ENCODE assay signal across 11 mouse cellular contexts in genomic region chr7:13031069-13031468, GRCm38 (mm10). TPM values are rescaled to one million over a fixed set of nuclear protein-coding genes. Genes with fewer than 3 reads are reported as not detected.
DNase-seq lines count a peak whose midpoint lies in the region; ATAC-seq lines count a peak whose summit lies in the region.
"Had no signal": no experiment of that assay in that cellular context is flagged by ENCODE, and none has a peak within 500 bp of the region (broad histone marks: within the 10 kb centered on the region; RNA-seq: fewer than 3 reads in every experiment).

No protein-coding gene starts in this region.

- no peak overlapping the region for H3K4me3 ChIP-seq in hindbrain, embryonic 14.5 days (replicated peaks; ENCODE audit: low read length)
- no peak overlapping the region for H3K4me3 ChIP-seq in hindbrain, embryonic 11.5 days (ENCODE audit: low read depth, low read length)
- no peak overlapping the region for H3K4me3 ChIP-seq in midbrain, embryonic 11.5 days (ENCODE audit: low read depth, low read length)
- H3K4me3 ChIP-seq in midbrain, embryonic 16.5 days (ENCODE audit: low read depth, low read length), result no peak overlapping the region
- H3K4me3 ChIP-seq: embryonic facial prominence, embryonic 12.5 days; neural tube, embryonic 15.5 days had no signal

- no peaks in the 10 kb centered on the region for H3K27me3 ChIP-seq in hindbrain, embryonic 14.5 days (ENCODE audit: control insufficient read depth, insufficient read depth, low read length)
- H3K27me3 ChIP-seq in hindbrain, embryonic 11.5 days (ENCODE audit: control insufficient read depth, insufficient read depth, low read length), result no peaks in the 10 kb centered on the region
- no peaks in the 10 kb centered on the region for H3K27me3 ChIP-seq in midbrain, embryonic 11.5 days (ENCODE audit: control insufficient read depth, insufficient read depth, low read length)
- H3K27me3 ChIP-seq in midbrain, embryonic 16.5 days (ENCODE audit: control insufficient read depth, insufficient read depth, low read depth, low read length), result no peaks in the 10 kb centered on the region
- H3K27me3 ChIP-seq: embryonic facial prominence, embryonic 12.5 days; neural tube, embryonic 15.5 days had no signal

- no peaks in the 10 kb centered on the region for H3K9me3 ChIP-seq in hindbrain, embryonic 14.5 days (ENCODE audit: control insufficient read depth, low read length)
- no peaks in the 10 kb centered on the region for H3K9me3 ChIP-seq in hindbrain, embryonic 11.5 days (ENCODE audit: control insufficient read depth, low read length)
- no peaks in the 10 kb centered on the region for H3K9me3 ChIP-seq in midbrain, embryonic 11.5 days (ENCODE audit: control insufficient read depth, low read length)
- no peaks in the 10 kb centered on the region for H3K9me3 ChIP-seq in midbrain, embryonic 16.5 days (replicated peaks; ENCODE audit: control insufficient read depth, low read length, poor library complexity, severe bottlenecking)
- H3K9me3 ChIP-seq: embryonic facial prominence, embryonic 12.5 days; neural tube, embryonic 15.5 days had no signal

- no peak overlapping the region for H3K4me2 ChIP-seq in hindbrain, embryonic 14.5 days (replicated peaks)
- H3K4me2 ChIP-seq in hindbrain, embryonic 11.5 days (replicated peaks; ENCODE audit: low read depth, low read length), result no peak overlapping the region
- H3K4me2 ChIP-seq in midbrain, embryonic 11.5 days, result no peak overlapping the region
- no peak overlapping the region for H3K4me2 ChIP-seq in midbrain, embryonic 16.5 days (ENCODE audit: low read length)
- H3K4me2 ChIP-seq: embryonic facial prominence, embryonic 12.5 days; neural tube, embryonic 15.5 days had no signal

- DNase-seq in CD4-positive, CD25-positive, alpha-beta regulatory T cell, adult 2 months (ENCODE audit: low read depth, low spot score), result peak; percentile 61
- DNase-seq in hindbrain, embryonic 14.5 days (ENCODE audit: low spot score), result peak; percentile 36
- DNase-seq in hindbrain, embryonic 11.5 days (ENCODE audit: low spot score), result no peak
- DNase-seq in midbrain, embryonic 11.5 days (ENCODE audit: low spot score, missing footprints), result peak; percentile 82
- DNase-seq in lung, postnatal 36 days, result peak; percentile 32
- DNase-seq: adrenal gland, postnatal 25 days had no signal

- ATAC-seq in CD4-positive, CD25-positive, alpha-beta regulatory T cell, adult 4 months, result no peak
- no peak for ATAC-seq in hindbrain, embryonic 14.5 days (ENCODE audit: low FRiP score)
- ATAC-seq in hindbrain, embryonic 11.5 days (ENCODE audit: low FRiP score), result no peak
- no peak for ATAC-seq in midbrain, embryonic 11.5 days (ENCODE audit: low FRiP score)
- no peak for ATAC-seq in midbrain, embryonic 16.5 days
- no peak for ATAC-seq in megakaryocyte-erythroid progenitor cell, adult 5-6 weeks (replicated peaks; ENCODE audit: low FRiP score, low TSS enrichment, poor library complexity, severe bottlenecking)

- H3K27ac ChIP-seq in hindbrain, embryonic 14.5 days, result no peak overlapping the region
- H3K27ac ChIP-seq in hindbrain, embryonic 11.5 days (ENCODE audit: low read depth, low read length), result no peak overlapping the region
- H3K27ac ChIP-seq in midbrain, embryonic 11.5 days (ENCODE audit: low read depth, low read length), result no peak overlapping the region
- no peak overlapping the region for H3K27ac ChIP-seq in midbrain, embryonic 16.5 days (ENCODE audit: low read length)
- H3K27ac ChIP-seq: embryonic facial prominence, embryonic 12.5 days; neural tube, embryonic 15.5 days had no signal

- WGBS in hindbrain, embryonic 14.5 days, result 78% methylated on average over 5 of the region's 5 CpGs
- 75% methylated on average over 5 of the region's 5 CpGs for WGBS in hindbrain, embryonic 11.5 days
- WGBS in midbrain, embryonic 11.5 days, result 77% methylated on average over 5 of the region's 5 CpGs
- 69% methylated on average over 5 of the region's 5 CpGs for WGBS in midbrain, embryonic 16.5 days

- peaks cover 27% of the 10 kb centered on the region for H3K4me1 ChIP-seq in hindbrain, embryonic 14.5 days (replicated peaks; ENCODE audit: control insufficient read depth, insufficient read depth, low read length)
- H3K4me1 ChIP-seq in hindbrain, embryonic 11.5 days (replicated peaks; ENCODE audit: control insufficient read depth, insufficient read depth, low read length), result peaks cover 13% of the 10 kb centered on the region; the same call in 1 of the 2 replicates
- H3K4me1 ChIP-seq in midbrain, embryonic 11.5 days (ENCODE audit: control insufficient read depth, insufficient read depth, low read length), result peaks cover 20% of the 10 kb centered on the region
- peaks cover 29% of the 10 kb centered on the region for H3K4me1 ChIP-seq in midbrain, embryonic 16.5 days (ENCODE audit: control insufficient read depth, insufficient read depth, low read length)

- no peak overlapping the region for H3K9ac ChIP-seq in hindbrain, embryonic 14.5 days
- no peak overlapping the region for H3K9ac ChIP-seq in hindbrain, embryonic 11.5 days (ENCODE audit: low read depth, low read length)
- no peak overlapping the region for H3K9ac ChIP-seq in midbrain, embryonic 11.5 days (ENCODE audit: low read length)
- H3K9ac ChIP-seq in midbrain, embryonic 16.5 days (ENCODE audit: low read depth, low read length), result no peak overlapping the region
- H3K9ac ChIP-seq: embryonic facial prominence, embryonic 12.5 days; neural tube, embryonic 15.5 days had no signal

- H3K36me3 ChIP-seq in hindbrain, embryonic 14.5 days (replicated peaks; ENCODE audit: control insufficient read depth, insufficient read depth), result peaks cover 85% of the 10 kb centered on the region
- H3K36me3 ChIP-seq in hindbrain, embryonic 11.5 days (ENCODE audit: control insufficient read depth, insufficient read depth, low read length), result peaks cover 38% of the 10 kb centered on the region
- H3K36me3 ChIP-seq in midbrain, embryonic 11.5 days (ENCODE audit: control insufficient read depth, insufficient read depth, low read length), result peaks cover 69% of the 10 kb centered on the region
- H3K36me3 ChIP-seq in midbrain, embryonic 16.5 days (ENCODE audit: control insufficient read depth, insufficient read depth, low read length), result peaks cover 54% of the 10 kb centered on the region

RNA-seq across cellular contexts. Expression of gene Chmp2a, which starts 3.5 kb away (rescaled TPM):
- polyA plus RNA-seq in CD4-positive, CD25-positive, alpha-beta regulatory T cell, adult 4 months (2017; shearing (Covaris generic)), result 100 to 1,000 TPM; 259 to 278 TPM
- polyA plus RNA-seq in hindbrain, embryonic 14.5 days (2014; fragmentation: Nextera tagmentation; extraction: Ambion mirVana), result 173 and 184 TPM in 2 replicates
- polyA plus RNA-seq in hindbrain, embryonic 11.5 days (2014; fragmentation: Nextera tagmentation; extraction: Ambion mirVana), result 154 and 157 TPM in 2 replicates
- 133 and 140 TPM in 2 replicates for polyA plus RNA-seq in midbrain, embryonic 11.5 days (2014; fragmentation: Nextera tagmentation; extraction: Ambion mirVana)
- polyA plus RNA-seq in midbrain, embryonic 16.5 days (2015; fragmentation: Nextera tagmentation; extraction: Ambion mirVana), result 179 and 188 TPM in 2 replicates
- 159 and 192 TPM in 2 replicates for total RNA-seq in megakaryocyte-erythroid progenitor cell, adult 5-6 weeks (2014; fragmentation: Nextera tagmentation)
- total RNA-seq in megakaryocyte-erythroid progenitor cell, adult 5-6 weeks (2017), result 142 and 150 TPM in 2 replicates

RNA-seq across cellular contexts. Expression of gene Ube2m, which starts 7.0 kb away (rescaled TPM):
- polyA plus RNA-seq in CD4-positive, CD25-positive, alpha-beta regulatory T cell, adult 4 months (2017; shearing (Covaris generic)), result 10 to 100 TPM in 1 of 2 experiments, 1 to 10 TPM in 1; 7.9 to 14.3 TPM
- polyA plus RNA-seq in hindbrain, embryonic 14.5 days (2014; fragmentation: Nextera tagmentation; extraction: Ambion mirVana), result 178 and 179 TPM in 2 replicates
- polyA plus RNA-seq in hindbrain, embryonic 11.5 days (2014; fragmentation: Nextera tagmentation; extraction: Ambion mirVana), result 147 and 173 TPM in 2 replicates
- 152 and 166 TPM in 2 replicates for polyA plus RNA-seq in midbrain, embryonic 11.5 days (2014; fragmentation: Nextera tagmentation; extraction: Ambion mirVana)
- polyA plus RNA-seq in midbrain, embryonic 16.5 days (2015; fragmentation: Nextera tagmentation; extraction: Ambion mirVana), result 74.0 and 83.9 TPM in 2 replicates
- 222 and 267 TPM in 2 replicates for total RNA-seq in megakaryocyte-erythroid progenitor cell, adult 5-6 weeks (2014; fragmentation: Nextera tagmentation)
- 106 and 110 TPM in 2 replicates for total RNA-seq in megakaryocyte-erythroid progenitor cell, adult 5-6 weeks (2017)

RNA-seq across cellular contexts. Expression of gene Zbtb45, which starts 21.2 kb away (rescaled TPM):
- 1 to 10 TPM; 5.6 to 7.4 TPM for polyA plus RNA-seq in CD4-positive, CD25-positive, alpha-beta regulatory T cell, adult 4 months (2017; shearing (Covaris generic))
- 37.9 and 40.8 TPM in 2 replicates for polyA plus RNA-seq in hindbrain, embryonic 14.5 days (2014; fragmentation: Nextera tagmentation; extraction: Ambion mirVana)
- polyA plus RNA-seq in hindbrain, embryonic 11.5 days (2014; fragmentation: Nextera tagmentation; extraction: Ambion mirVana), result 25.0 and 25.3 TPM in 2 replicates
- polyA plus RNA-seq in midbrain, embryonic 11.5 days (2014; fragmentation: Nextera tagmentation; extraction: Ambion mirVana), result 25.7 and 32.8 TPM in 2 replicates
- polyA plus RNA-seq in midbrain, embryonic 16.5 days (2015; fragmentation: Nextera tagmentation; extraction: Ambion mirVana), result 44.0 and 44.8 TPM in 2 replicates
- total RNA-seq in megakaryocyte-erythroid progenitor cell, adult 5-6 weeks (2014; fragmentation: Nextera tagmentation), result 14.0 and 30.8 TPM in 2 replicates
- 5.1 and 9.2 TPM in 2 replicates for total RNA-seq in megakaryocyte-erythroid progenitor cell, adult 5-6 weeks (2017)

RNA-seq across cellular contexts. Expression of gene Mzf1, which starts 23.5 kb away (rescaled TPM):
- under 1 TPM; 0.35 to 0.84 TPM for polyA plus RNA-seq in CD4-positive, CD25-positive, alpha-beta regulatory T cell, adult 4 months (2017; shearing (Covaris generic))
- 6.2 and 6.4 TPM in 2 replicates for polyA plus RNA-seq in hindbrain, embryonic 14.5 days (2014; fragmentation: Nextera tagmentation; extraction: Ambion mirVana)
- 2.4 and 2.6 TPM in 2 replicates for polyA plus RNA-seq in hindbrain, embryonic 11.5 days (2014; fragmentation: Nextera tagmentation; extraction: Ambion mirVana)
- 1.3 and 2.7 TPM in 2 replicates for polyA plus RNA-seq in midbrain, embryonic 11.5 days (2014; fragmentation: Nextera tagmentation; extraction: Ambion mirVana)
- 11.5 and 11.6 TPM in 2 replicates for polyA plus RNA-seq in midbrain, embryonic 16.5 days (2015; fragmentation: Nextera tagmentation; extraction: Ambion mirVana)
- 0.62 and 3.9 TPM in 2 replicates for total RNA-seq in megakaryocyte-erythroid progenitor cell, adult 5-6 weeks (2014; fragmentation: Nextera tagmentation)
- total RNA-seq in megakaryocyte-erythroid progenitor cell, adult 5-6 weeks (2017), result 0.47 and 1.3 TPM in 2 replicates

RNA-seq across cellular contexts. Expression of gene Trim28, which starts 32.2 kb away (rescaled TPM):
- 10 to 100 TPM; 37.1 to 75.2 TPM for polyA plus RNA-seq in CD4-positive, CD25-positive, alpha-beta regulatory T cell, adult 4 months (2017; shearing (Covaris generic))
- 268 and 271 TPM in 2 replicates for polyA plus RNA-seq in hindbrain, embryonic 14.5 days (2014; fragmentation: Nextera tagmentation; extraction: Ambion mirVana)
- 427 and 438 TPM in 2 replicates for polyA plus RNA-seq in hindbrain, embryonic 11.5 days (2014; fragmentation: Nextera tagmentation; extraction: Ambion mirVana)
- 399 and 443 TPM in 2 replicates for polyA plus RNA-seq in midbrain, embryonic 11.5 days (2014; fragmentation: Nextera tagmentation; extraction: Ambion mirVana)
- polyA plus RNA-seq in midbrain, embryonic 16.5 days (2015; fragmentation: Nextera tagmentation; extraction: Ambion mirVana), result 184 and 195 TPM in 2 replicates
- 654 and 831 TPM in 2 replicates for total RNA-seq in megakaryocyte-erythroid progenitor cell, adult 5-6 weeks (2014; fragmentation: Nextera tagmentation)
- 556 and 566 TPM in 2 replicates for total RNA-seq in megakaryocyte-erythroid progenitor cell, adult 5-6 weeks (2017)
